Comparison of ENCODE assay signal across 8 mouse cellular contexts in the genomic region with DNA sequence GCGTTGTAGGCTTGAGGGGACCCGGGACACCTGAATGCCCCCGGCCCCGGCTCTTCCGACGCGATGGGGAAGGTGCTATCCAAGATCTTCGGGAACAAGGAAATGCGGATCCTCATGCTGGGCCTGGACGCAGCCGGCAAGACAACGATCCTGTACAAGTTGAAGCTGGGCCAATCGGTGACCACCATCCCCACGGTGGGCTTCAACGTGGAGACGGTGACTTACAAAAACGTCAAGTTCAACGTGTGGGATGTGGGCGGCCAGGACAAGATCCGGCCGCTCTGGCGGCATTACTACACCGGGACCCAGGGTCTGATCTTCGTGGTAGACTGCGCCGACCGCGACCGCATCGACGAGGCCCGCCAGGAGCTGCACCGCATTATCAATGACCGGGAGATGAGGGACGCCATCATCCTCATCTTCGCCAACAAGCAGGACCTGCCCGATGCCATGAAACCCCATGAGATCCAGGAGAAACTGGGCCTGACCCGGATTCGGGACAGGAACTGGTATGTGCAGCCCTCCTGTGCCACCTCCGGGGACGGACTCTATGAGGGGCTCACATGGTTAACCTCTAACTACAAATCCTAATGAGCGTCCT. TPM values are rescaled to one million over a fixed set of nuclear protein-coding genes. Genes with fewer than 3 reads are reported as not detected.
DNase-seq lines count a peak whose midpoint lies in the region; ATAC-seq and TF ChIP-seq lines count a peak whose summit lies in the region.

No protein-coding gene starts in this region.

- H3K9ac ChIP-seq in ES-E14 (ENCODE audit: insufficient read depth, low read depth, low read length, poor library complexity, severe bottlenecking), result peak overlapping the region; percentile 90
- H3K9ac ChIP-seq in heart, embryonic 15.5 days, result peak overlapping the region; percentile 100

- H3K9me3 ChIP-seq in ES-E14 (ENCODE audit: control insufficient read depth, insufficient read depth, low read depth, low read length), result no peaks in the 10 kb centered on the region
- no peaks in the 10 kb centered on the region for H3K9me3 ChIP-seq in erythroblast, embryonic 14.5 days (ENCODE audit: control insufficient read depth, low read length)
- no peaks in the 10 kb centered on the region for H3K9me3 ChIP-seq in heart, embryonic 15.5 days (replicated peaks)
- H3K9me3 ChIP-seq in limb, embryonic 10.5 days (replicated peaks), result no peaks in the 10 kb centered on the region
- H3K9me3 ChIP-seq in midbrain, embryonic 10.5 days (replicated peaks), result no peaks in the 10 kb centered on the region

- DNase-seq in frontal cortex, postnatal 14 days (ENCODE audit: low spot score in 2 of 2), result peak; percentile 11 to 22
- DNase-seq in frontal cortex, adult 2 months (ENCODE audit: extremely low spot score in 1 of 2, low spot score in 1 of 2), result no peak
- no peak for DNase-seq in ES-E14 (ENCODE audit: low read depth, low spot score)
- DNase-seq in limb, embryonic 10.5 days (ENCODE audit: low spot score), result peak; percentile 58
- peak; percentile 56 for DNase-seq in midbrain, embryonic 10.5 days (ENCODE audit: low spot score)
- DNase-seq in thymus, postnatal 0 days (ENCODE audit: low spot score), result peak; percentile 35

- peak overlapping the region; percentile 77 for H3K27ac ChIP-seq in ES-E14 (ENCODE audit: insufficient read depth, low read depth, low read length, poor library complexity, severe bottlenecking)
- peak overlapping the region; percentile 99 for H3K27ac ChIP-seq in heart, embryonic 15.5 days
- peak overlapping the region; percentile 97 for H3K27ac ChIP-seq in limb, embryonic 10.5 days
- H3K27ac ChIP-seq in midbrain, embryonic 10.5 days (replicated peaks), result peak overlapping the region; percentile 97

- peaks cover 4 to 9% of the 10 kb centered on the region in 2 experiments; a peak in 2 of 4 replicates for H3K4me1 ChIP-seq in ES-E14 (ENCODE audit: control insufficient read depth in 2 of 2, insufficient read depth in 2 of 2, low read length in 2 of 2, poor library complexity in 1 of 2)
- peaks cover 41% of the 10 kb centered on the region for H3K4me1 ChIP-seq in erythroblast, embryonic 14.5 days (ENCODE audit: control insufficient read depth)
- peaks cover 20% of the 10 kb centered on the region for H3K4me1 ChIP-seq in heart, embryonic 15.5 days (replicated peaks)
- H3K4me1 ChIP-seq in limb, embryonic 10.5 days, result peaks cover 17% of the 10 kb centered on the region
- peaks cover 37% of the 10 kb centered on the region for H3K4me1 ChIP-seq in midbrain, embryonic 10.5 days

- WGBS in heart, embryonic 15.5 days, result under 1% methylated on average over 42 of the region's 42 CpGs
- WGBS in limb, embryonic 10.5 days, result under 1% methylated on average over 42 of the region's 42 CpGs
- WGBS in midbrain, embryonic 10.5 days, result under 1% methylated on average over 42 of the region's 42 CpGs

- no peaks in the 10 kb centered on the region for H3K27me3 ChIP-seq in erythroblast, embryonic 14.5 days (ENCODE audit: control insufficient read depth)
- H3K27me3 ChIP-seq in heart, embryonic 15.5 days, result no peaks in the 10 kb centered on the region
- no peaks in the 10 kb centered on the region for H3K27me3 ChIP-seq in limb, embryonic 10.5 days (ENCODE audit: low read depth, poor library complexity, severe bottlenecking)
- H3K27me3 ChIP-seq in midbrain, embryonic 10.5 days (ENCODE audit: low read depth, poor library complexity, severe bottlenecking), result no peaks in the 10 kb centered on the region

- peak overlapping the region; percentile 87 for H3K4me2 ChIP-seq in heart, embryonic 15.5 days

- peak overlapping the region; percentile 79 to 96 for H3K4me3 ChIP-seq in ES-E14 (ENCODE audit: insufficient read depth in 1 of 2, low read depth in 1 of 2, low read length in 2 of 2, poor library complexity in 1 of 2, severe bottlenecking in 1 of 2)
- H3K4me3 ChIP-seq in erythroblast, embryonic 14.5 days (replicated peaks), result peak overlapping the region; percentile 79
- peak overlapping the region; percentile 98 for H3K4me3 ChIP-seq in heart, embryonic 15.5 days
- peak overlapping the region; percentile 100 for H3K4me3 ChIP-seq in limb, embryonic 10.5 days
- peak overlapping the region; percentile 81 for H3K4me3 ChIP-seq in midbrain, embryonic 10.5 days

- H3K36me3 ChIP-seq in ES-E14 (ENCODE audit: control insufficient read depth, insufficient read depth, low read length, poor library complexity, severe bottlenecking), result peaks cover 12% of the 10 kb centered on the region
- peaks cover 50% of the 10 kb centered on the region for H3K36me3 ChIP-seq in erythroblast, embryonic 14.5 days (ENCODE audit: control insufficient read depth)
- H3K36me3 ChIP-seq in heart, embryonic 15.5 days, result no peaks in the 10 kb centered on the region; the same call in 1 of the 2 replicates
- peaks cover 39% of the 10 kb centered on the region for H3K36me3 ChIP-seq in limb, embryonic 10.5 days
- peaks cover 36% of the 10 kb centered on the region for H3K36me3 ChIP-seq in midbrain, embryonic 10.5 days

- ATAC-seq in heart, embryonic 15.5 days (replicated peaks; ENCODE audit: insufficient number of reproducible peaks, insufficient read depth, low FRiP score, low read depth), result no peak

- in situ Hi-C loops in ES-E14 (cut with MboI; ENCODE audit: low sequenced_read_pairs in 2 of 2, unreplicated experiment in 2 of 2), result no loop called here

TF ChIP-seq in ES-E14, 5 proteins besides CTCF, POLR2A, EP300 and RAD21:
- no peak for TF ChIP-seq MAFK (IDR thresholded peaks at IDR 0.05; ENCODE audit: insufficient read depth, low read depth, low read length)
- no peak for TF ChIP-seq HCFC1 (IDR thresholded peaks at IDR 0.05; ENCODE audit: borderline replicate concordance, insufficient read depth, low read length)
- TF ChIP-seq ZC3H11A (IDR thresholded peaks at IDR 0.05; ENCODE audit: borderline replicate concordance, low read depth, low read length), result no peak
- no peak for TF ChIP-seq CHD2 (IDR thresholded peaks at IDR 0.05; ENCODE audit: low read depth, low read length)
- TF ChIP-seq ZNF384 (IDR thresholded peaks at IDR 0.05; ENCODE audit: low read depth, low read length), result no peak

RNA-seq across cellular contexts. Expression of a gene that starts 0.6 kb away (rescaled TPM):
- 0.27 and 0.50 TPM in 2 replicates for polyA plus RNA-seq in frontal cortex, adult 2 months (2012; rRNA removed)
- 1.4 and 2.6 TPM in 2 replicates for total RNA-seq in ES-E14 (2012; rRNA removed)
- 0.23 and 0.28 TPM in 2 replicates for polyA plus RNA-seq in erythroblast, embryonic 14.5 days (2012)
- 1.1 and 1.5 TPM in 2 replicates for polyA plus RNA-seq in heart, embryonic 15.5 days (2015; fragmentation: Nextera tagmentation; extraction: Ambion mirVana)
- 1.4 and 1.7 TPM in 2 replicates for polyA plus RNA-seq in limb, embryonic 10.5 days (2016; fragmentation: Nextera tagmentation; extraction: Ambion mirVana)
- polyA plus RNA-seq in midbrain, embryonic 10.5 days (2016; fragmentation: Nextera tagmentation; extraction: Ambion mirVana), result 1.2 and 1.3 TPM in 2 replicates
- polyA plus RNA-seq in thymus, postnatal 0 days (2015; fragmentation: Nextera tagmentation; extraction: Ambion mirVana), result 2.4 and 2.9 TPM in 2 replicates

RNA-seq across cellular contexts. Expression of a gene that starts 0.9 kb away (rescaled TPM):
- 46.3 and 48.8 TPM in 2 replicates for polyA plus RNA-seq in frontal cortex, adult 2 months (2012; rRNA removed)
- total RNA-seq in ES-E14 (2012; rRNA removed), result 74.7 and 89.3 TPM in 2 replicates
- 24.7 and 27.9 TPM in 2 replicates for polyA plus RNA-seq in erythroblast, embryonic 14.5 days (2012)
- 38.2 and 40.5 TPM in 2 replicates for polyA plus RNA-seq in heart, embryonic 15.5 days (2015; fragmentation: Nextera tagmentation; extraction: Ambion mirVana)
- 45.6 and 50.3 TPM in 2 replicates for polyA plus RNA-seq in limb, embryonic 10.5 days (2016; fragmentation: Nextera tagmentation; extraction: Ambion mirVana)
- polyA plus RNA-seq in midbrain, embryonic 10.5 days (2016; fragmentation: Nextera tagmentation; extraction: Ambion mirVana), result 32.2 and 34.4 TPM in 2 replicates
- polyA plus RNA-seq in thymus, postnatal 0 days (2015; fragmentation: Nextera tagmentation; extraction: Ambion mirVana), result 93.8 and 123 TPM in 2 replicates

RNA-seq across cellular contexts. Expression of a gene that starts 15.9 kb away (rescaled TPM):
- 38.2 and 45.4 TPM in 2 replicates for polyA plus RNA-seq in frontal cortex, adult 2 months (2012; rRNA removed)
- 46.9 and 47.9 TPM in 2 replicates for total RNA-seq in ES-E14 (2012; rRNA removed)
- 0.12 and 0.79 TPM in 2 replicates for polyA plus RNA-seq in erythroblast, embryonic 14.5 days (2012)
- polyA plus RNA-seq in heart, embryonic 15.5 days (2015; fragmentation: Nextera tagmentation; extraction: Ambion mirVana), result 57.6 and 59.3 TPM in 2 replicates
- 81.0 and 87.6 TPM in 2 replicates for polyA plus RNA-seq in limb, embryonic 10.5 days (2016; fragmentation: Nextera tagmentation; extraction: Ambion mirVana)
- 96.6 and 97.2 TPM in 2 replicates for polyA plus RNA-seq in midbrain, embryonic 10.5 days (2016; fragmentation: Nextera tagmentation; extraction: Ambion mirVana)
- polyA plus RNA-seq in thymus, postnatal 0 days (2015; fragmentation: Nextera tagmentation; extraction: Ambion mirVana), result 84.3 and 93.2 TPM in 2 replicates

Comparison
In these comparisons a context has a peak if more than half of its experiments do, and no peak if none do; other contexts are left out.
1. DNase-seq: peak in frontal cortex, postnatal 14 days (2 of 2), limb, embryonic 10.5 days (single experiment), midbrain, embryonic 10.5 days (single experiment) and thymus, postnatal 0 days (single experiment); none in frontal cortex, adult 2 months (0 of 2) and ES-E14 (single experiment).
2. RNA of a gene that starts 15.9 kb away (polyA plus RNA-seq): 96.6 to 97.2 TPM in midbrain, embryonic 10.5 days, 84.3 to 93.2 TPM in thymus, postnatal 0 days, 81.0 to 87.6 TPM in limb, embryonic 10.5 days, 57.6 to 59.3 TPM in heart, embryonic 15.5 days and 38.2 to 45.4 TPM in frontal cortex, adult 2 months; 0.12 to 0.79 TPM in erythroblast, embryonic 14.5 days; every median in the first group is over 10 times any median in the second.
3. Peak in every context shown above with its lines, with median percentiles within 50 percentile points of each other: H3K27ac ChIP-seq and H3K4me3 ChIP-seq.